In the genomic region with DNA sequence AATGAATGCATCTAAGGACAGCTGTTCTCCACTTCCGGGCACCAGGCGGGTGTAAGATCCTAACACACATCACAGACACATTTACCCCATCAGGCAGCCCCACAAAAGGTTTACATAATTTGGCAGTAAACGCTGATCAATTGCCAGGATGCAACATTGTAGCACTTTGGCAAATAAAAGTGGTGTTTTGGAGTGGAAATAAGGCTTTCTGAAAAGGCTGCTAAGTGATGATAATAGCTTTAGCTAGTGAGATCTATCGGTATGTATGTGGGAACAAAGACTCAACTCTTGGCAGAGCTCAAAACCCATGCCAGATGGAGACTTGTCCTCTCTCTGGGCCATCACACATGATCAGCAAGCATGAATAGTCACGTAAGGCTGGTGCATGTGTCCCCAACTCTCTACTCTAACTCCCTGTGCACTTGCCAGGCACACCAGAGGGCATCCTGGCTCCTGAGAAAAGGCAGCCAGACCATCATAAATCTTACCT, we compare ENCODE assay signal across 12 mouse cellular contexts. TPM values are rescaled to one million over a fixed set of nuclear protein-coding genes. Genes with fewer than 3 reads are reported as not detected.
DNase-seq lines count a peak whose midpoint lies in the region; ATAC-seq lines count a peak whose summit lies in the region.
"Had no signal": no experiment of that assay in that cellular context is flagged by ENCODE, and none has a peak within 500 bp of the region (broad histone marks: within the 10 kb centered on the region; RNA-seq: fewer than 3 reads in every experiment).

No protein-coding gene starts in this region.

- H3K9ac ChIP-seq in hindbrain, embryonic 15.5 days = no peak overlapping the region
- no peak overlapping the region for H3K9ac ChIP-seq in hindbrain, embryonic 12.5 days
- no peak overlapping the region for H3K9ac ChIP-seq in lung, embryonic 15.5 days

- H3K27ac ChIP-seq in hindbrain, embryonic 15.5 days (replicated peaks) = peak overlapping the region; percentile 46
- no peak overlapping the region for H3K27ac ChIP-seq in hindbrain, embryonic 12.5 days
- 0 out of 2 replicates have a peak overlapping the region, but pooled peaks have one; percentile 3 for H3K27ac ChIP-seq in lung, embryonic 15.5 days
- peak overlapping the region; percentile 63 for H3K27ac ChIP-seq in brown adipose tissue, adult 24 weeks (replicated peaks; ENCODE audit: low read depth, low read length)

- peaks cover 19% of the 10 kb centered on the region for H3K4me1 ChIP-seq in hindbrain, embryonic 15.5 days (replicated peaks)
- H3K4me1 ChIP-seq in hindbrain, embryonic 12.5 days = no peaks in the 10 kb centered on the region
- peaks cover 17% of the 10 kb centered on the region for H3K4me1 ChIP-seq in lung, embryonic 15.5 days
- H3K4me1 ChIP-seq in brown adipose tissue, adult 24 weeks (ENCODE audit: control insufficient read depth, insufficient read depth, insufficient read length, low read length) = peaks cover 23% of the 10 kb centered on the region

- WGBS in hindbrain, embryonic 15.5 days = 52% methylated on average over 5 of the region's 5 CpGs
- 69% methylated on average over 5 of the region's 5 CpGs for WGBS in hindbrain, embryonic 12.5 days
- WGBS in lung, embryonic 15.5 days = 45% methylated on average over 5 of the region's 5 CpGs

- no peak for DNase-seq in lung, postnatal 25 days (ENCODE audit: low spot score)
- DNase-seq in cerebellum, postnatal 10 days = peak; percentile 84 to 92
- DNase-seq in heart, postnatal 36 days = no peak
- DNase-seq in frontal cortex, postnatal 36 days (ENCODE audit: low spot score in 2 of 2) = no peak
- DNase-seq: heart, adult 18-20 months; kidney, postnatal 25 days; lung, postnatal 14 days; spleen, adult 18-20 months had no signal

- no peaks in the 10 kb centered on the region for H3K9me3 ChIP-seq in hindbrain, embryonic 15.5 days
- no peaks in the 10 kb centered on the region for H3K9me3 ChIP-seq in hindbrain, embryonic 12.5 days (replicated peaks)
- no peaks in the 10 kb centered on the region for H3K9me3 ChIP-seq in lung, embryonic 15.5 days

- intact Hi-C loops in heart, postnatal 36 days (cut with DNase I) = no loop called here

- H3K36me3 ChIP-seq in hindbrain, embryonic 15.5 days = no peaks in the 10 kb centered on the region
- H3K36me3 ChIP-seq in hindbrain, embryonic 12.5 days = no peaks in the 10 kb centered on the region
- H3K36me3 ChIP-seq in lung, embryonic 15.5 days = 0 out of 2 replicates have a peak, but pooled peaks cover 9% of the 10 kb centered on the region

- no peak overlapping the region for H3K4me2 ChIP-seq in hindbrain, embryonic 15.5 days
- H3K4me2 ChIP-seq in hindbrain, embryonic 12.5 days (replicated peaks) = no peak overlapping the region
- no peak overlapping the region for H3K4me2 ChIP-seq in lung, embryonic 15.5 days

- no peak overlapping the region for H3K4me3 ChIP-seq in hindbrain, embryonic 15.5 days
- H3K4me3 ChIP-seq in hindbrain, embryonic 12.5 days = no peak overlapping the region
- H3K4me3 ChIP-seq in lung, embryonic 15.5 days = no peak overlapping the region
- H3K4me3 ChIP-seq in brown adipose tissue, adult 24 weeks (ENCODE audit: insufficient read depth, low read depth, low read length) = no peak overlapping the region

- peak; percentile 81 for ATAC-seq in hindbrain, embryonic 15.5 days (ENCODE audit: low FRiP score, low read depth)
- no peak for ATAC-seq in hindbrain, embryonic 12.5 days (ENCODE audit: low FRiP score)
- no peak for ATAC-seq in lung, embryonic 15.5 days (ENCODE audit: borderline replicate concordance, extremely low read depth, low FRiP score, low TSS enrichment)

- H3K27me3 ChIP-seq in hindbrain, embryonic 15.5 days = no peaks in the 10 kb centered on the region
- no peaks in the 10 kb centered on the region for H3K27me3 ChIP-seq in hindbrain, embryonic 12.5 days
- no peaks in the 10 kb centered on the region for H3K27me3 ChIP-seq in lung, embryonic 15.5 days

RNA-seq across cellular contexts. Expression of a gene that starts 42.5 kb away (rescaled TPM):
- polyA plus RNA-seq in hindbrain, embryonic 15.5 days (2015; fragmentation: Nextera tagmentation; extraction: Ambion mirVana) = 6.7 and 7.0 TPM in 2 replicates
- polyA plus RNA-seq in hindbrain, embryonic 12.5 days (2016; fragmentation: Nextera tagmentation; extraction: Ambion mirVana) = 7.1 and 7.3 TPM in 2 replicates
- 20.2 and 20.3 TPM in 2 replicates for polyA plus RNA-seq in lung, embryonic 15.5 days (2015; fragmentation: Nextera tagmentation; extraction: Ambion mirVana)
- polyA plus RNA-seq in brown adipose tissue, adult 24 weeks (2012; ENCODE audit: insufficient read depth, insufficient read length, missing spikeins) = 73.6 and 74.3 TPM in 2 replicates
- total RNA-seq in heart, postnatal 36 days (2021) = 10 to 100 TPM; 31.9 to 38.4 TPM

Comparison
In these comparisons a context has a peak if more than half of its experiments do, and no peak if none do; other contexts are left out.
1. DNase-seq: peak in cerebellum, postnatal 10 days (2 of 2); none in lung, postnatal 25 days (single experiment), heart, postnatal 36 days (0 of 2) and frontal cortex, postnatal 36 days (0 of 2).